Mouse (Mus musculus): ENCODE data around the gene Rassf6. TPM values are rescaled to one million over a fixed set of nuclear protein-coding genes. Genes with fewer than 3 reads are reported as not detected.

The Rassf6 gene
- 0.43 and 0.71 TPM in 2 replicates for polyA plus RNA-seq (2015; fragmentation: Nextera tagmentation; extraction: Ambion mirVana)

DNA sequence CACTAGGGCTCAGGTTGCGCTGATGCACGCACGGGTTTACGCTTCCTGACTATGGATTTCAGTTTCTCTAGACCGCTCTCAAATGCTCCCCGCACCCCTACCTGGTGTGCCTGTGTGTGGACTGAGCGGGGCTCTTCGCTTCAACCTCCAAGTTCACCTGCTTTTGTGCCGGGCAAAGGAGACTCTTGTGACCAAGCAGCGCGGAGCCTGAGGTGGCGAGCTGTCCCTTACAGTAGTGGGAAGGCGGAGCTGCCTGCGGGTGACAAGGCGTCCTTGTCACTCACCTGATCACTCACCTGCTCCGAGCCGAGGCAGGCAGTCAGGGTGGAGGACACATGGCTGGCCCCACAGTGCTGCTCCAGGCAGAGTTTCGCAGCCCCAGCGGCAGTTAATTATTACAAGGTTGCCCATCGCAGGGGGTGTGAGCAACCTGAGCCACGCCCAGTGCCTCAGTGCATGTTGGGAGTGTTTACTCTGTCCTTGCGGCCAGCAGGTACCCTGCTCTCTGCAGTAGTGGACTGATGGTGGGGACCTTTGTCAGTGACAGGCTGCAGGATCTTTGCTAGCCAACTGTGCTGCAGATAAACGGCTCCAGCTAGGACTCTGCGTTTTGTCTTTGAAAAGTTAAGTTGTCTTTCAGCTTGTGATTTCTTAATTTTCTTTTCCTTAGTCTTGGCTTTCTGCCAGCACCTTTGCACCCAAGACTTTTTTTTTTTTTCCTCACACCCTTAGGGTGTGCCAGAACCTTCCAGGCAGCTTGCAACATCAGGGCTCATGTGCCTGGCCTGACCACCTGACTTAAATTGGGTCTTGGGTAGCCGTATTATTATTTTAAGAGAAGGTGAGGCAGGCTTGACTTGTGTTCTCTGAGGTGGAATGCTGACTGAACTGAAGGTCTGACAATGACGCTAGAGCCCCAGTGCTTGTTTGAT is at the start of gene Rassf6:
Rassf6 (minus strand) TSS at position 372 of the 932 bp plus-strand sequence.
- Histone ChIP-seq H3K4me1 (peaks cover 8% of the 10 kb centered on the region), H3K4me2 (peak within 1 kb of the TSS; percentile 93), H3K9ac (peak within 1 kb of the TSS; percentile 73), H3K27me3 (replicated peaks) (peaks cover 5% of the 10 kb centered on the region; the same call in 1 of the 2 replicates), H3K36me3 (no peaks in the 10 kb centered on the region), H3K9me3 (no peaks in the 10 kb centered on the region), H3K27ac (replicated peaks) (no peak within 1 kb of the TSS), H3K4me3 (peak within 1 kb of the TSS; percentile 61)
- ATAC-seq (ENCODE audit: extremely low read depth, insufficient number of reproducible peaks, low FRiP score, low TSS enrichment) = no peak
- WGBS = 8% methylated on average over 26 of the region's 26 CpGs

DNA sequence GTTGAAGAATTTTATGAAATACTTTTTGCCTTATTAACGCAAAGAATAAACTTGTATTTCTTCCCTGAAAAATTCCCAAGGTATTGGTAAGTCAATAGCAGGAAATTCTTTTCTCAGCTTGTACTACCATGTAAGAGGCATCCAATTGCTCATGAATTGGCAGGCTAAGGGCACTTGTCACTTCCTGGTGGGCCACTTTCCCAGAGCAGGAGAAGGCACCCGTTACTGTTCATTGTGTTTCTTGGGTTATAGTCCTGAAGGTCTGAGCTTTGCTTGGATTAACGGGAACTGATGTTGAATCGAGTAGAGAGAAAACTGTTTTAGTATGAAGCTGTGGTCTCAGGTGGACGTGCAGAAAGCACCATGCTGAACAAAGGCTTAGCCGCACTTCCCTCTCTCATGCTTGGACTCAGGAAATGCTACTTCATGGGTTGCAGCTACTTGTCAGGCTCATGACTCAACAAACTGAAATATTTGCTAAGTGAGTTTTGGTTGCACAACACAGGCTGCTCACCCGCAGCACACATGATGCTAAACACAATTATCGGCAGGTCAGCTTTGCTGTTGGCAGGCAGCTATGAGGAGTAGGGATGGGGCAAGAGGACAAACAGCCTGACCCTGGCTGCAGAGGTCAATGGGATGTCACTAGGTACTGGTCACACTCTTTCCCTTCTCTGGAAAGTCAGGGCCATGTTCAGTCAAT is 49.1 kb upstream of the Rassf6 start:
- H3K36me3 ChIP-seq = no peaks in the 10 kb centered on the region
- no peak overlapping the region for H3K4me3 ChIP-seq
- no peaks in the 10 kb centered on the region for H3K4me1 ChIP-seq
- H3K9ac ChIP-seq = no peak overlapping the region
- no peaks in the 10 kb centered on the region for H3K27me3 ChIP-seq (replicated peaks)
- no peak for ATAC-seq (ENCODE audit: extremely low read depth, insufficient number of reproducible peaks, low FRiP score, low TSS enrichment)
- no peak overlapping the region for H3K27ac ChIP-seq (replicated peaks)
- WGBS = 79% methylated on average over 8 of the region's 8 CpGs
- no peak overlapping the region for H3K4me2 ChIP-seq
- H3K9me3 ChIP-seq = no peaks in the 10 kb centered on the region

DNA sequence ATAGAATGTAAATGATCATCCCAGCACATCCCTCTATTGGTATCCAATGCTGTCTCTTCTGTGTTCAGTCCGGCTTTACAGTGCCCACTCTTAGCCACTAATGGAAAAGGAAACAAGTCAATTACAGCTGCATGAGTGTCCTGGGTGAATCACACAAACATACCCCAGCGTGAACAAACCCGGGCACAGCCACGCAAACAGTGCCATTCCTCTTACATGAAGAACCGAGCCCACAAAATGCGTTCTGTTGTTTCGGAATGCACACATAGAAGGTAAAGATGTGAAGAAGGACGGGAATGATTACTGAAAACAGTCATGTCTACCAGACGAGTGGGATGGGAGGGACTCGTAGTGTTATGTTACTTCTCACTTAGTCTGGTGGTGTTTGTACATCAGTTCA is 47.5 kb upstream of the Rassf6 start:
- Histone ChIP-seq H3K9me3 (no peaks in the 10 kb centered on the region), H3K4me2 (no peak overlapping the region), H3K27me3 (replicated peaks) (no peaks in the 10 kb centered on the region), H3K27ac (replicated peaks) (no peak overlapping the region), H3K36me3 (no peaks in the 10 kb centered on the region), H3K9ac (no peak overlapping the region), H3K4me3 (no peak overlapping the region), H3K4me1 (no peaks in the 10 kb centered on the region)
- ATAC-seq (ENCODE audit: extremely low read depth, insufficient number of reproducible peaks, low FRiP score, low TSS enrichment) = no peak
- 82% methylated on average over 10 of the region's 10 CpGs for WGBS

DNA sequence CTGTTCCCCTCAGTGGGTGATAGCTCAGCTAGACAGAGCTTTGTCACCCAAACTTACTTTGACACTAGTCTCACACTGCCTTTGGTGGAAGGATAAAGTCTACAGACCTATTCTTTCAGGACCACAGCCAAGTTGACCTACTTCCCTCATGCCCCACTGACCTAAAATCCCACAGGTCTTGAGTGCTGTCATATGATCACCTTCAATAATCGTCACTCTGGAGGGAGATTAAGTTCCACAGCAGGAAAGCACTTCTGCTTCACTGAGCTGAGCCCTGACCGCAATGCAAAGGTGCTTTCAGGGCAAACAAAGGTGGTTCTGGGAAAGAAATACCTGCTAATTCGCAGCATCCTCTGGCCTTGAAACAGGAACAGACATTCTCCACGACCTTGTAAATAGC is 44.5 kb upstream of the Rassf6 start:
- Histone ChIP-seq H3K9me3 (no peaks in the 10 kb centered on the region), H3K4me1 (no peaks in the 10 kb centered on the region), H3K36me3 (no peaks in the 10 kb centered on the region), H3K27ac (replicated peaks) (no peak overlapping the region), H3K4me2 (no peak overlapping the region), H3K27me3 (replicated peaks) (no peaks in the 10 kb centered on the region), H3K9ac (no peak overlapping the region), H3K4me3 (no peak overlapping the region)
- ATAC-seq (ENCODE audit: extremely low read depth, insufficient number of reproducible peaks, low FRiP score, low TSS enrichment) = no peak
- 36% methylated on average over 4 of the region's 4 CpGs for WGBS

DNA sequence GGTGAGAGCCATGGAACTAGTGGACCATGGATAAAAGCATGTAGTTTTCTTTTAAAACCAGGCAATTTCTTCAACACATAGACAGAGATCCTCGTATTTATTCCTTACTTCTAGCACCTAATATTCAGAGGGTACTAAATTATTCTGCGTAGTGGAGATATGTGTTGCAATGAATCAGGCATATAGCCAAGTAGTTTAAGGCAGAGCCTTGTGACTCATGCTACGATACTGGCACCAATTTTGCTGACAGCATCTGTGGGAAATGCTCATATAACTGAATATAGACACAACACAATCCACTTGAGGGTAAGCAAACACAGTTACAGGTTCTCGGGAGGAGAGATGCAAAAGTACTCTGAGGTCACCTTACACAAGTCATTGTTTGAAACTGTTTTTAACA is 41.4 kb upstream of the Rassf6 start:
- Histone ChIP-seq H3K4me1 (no peaks in the 10 kb centered on the region), H3K9me3 (no peaks in the 10 kb centered on the region), H3K27ac (replicated peaks) (no peak overlapping the region), H3K4me3 (no peak overlapping the region), H3K9ac (no peak overlapping the region), H3K36me3 (no peaks in the 10 kb centered on the region), H3K27me3 (replicated peaks) (no peaks in the 10 kb centered on the region), H3K4me2 (no peak overlapping the region)
- ATAC-seq (ENCODE audit: extremely low read depth, insufficient number of reproducible peaks, low FRiP score, low TSS enrichment) = no peak
- 70% methylated on average over 4 of the region's 4 CpGs for WGBS

DNA sequence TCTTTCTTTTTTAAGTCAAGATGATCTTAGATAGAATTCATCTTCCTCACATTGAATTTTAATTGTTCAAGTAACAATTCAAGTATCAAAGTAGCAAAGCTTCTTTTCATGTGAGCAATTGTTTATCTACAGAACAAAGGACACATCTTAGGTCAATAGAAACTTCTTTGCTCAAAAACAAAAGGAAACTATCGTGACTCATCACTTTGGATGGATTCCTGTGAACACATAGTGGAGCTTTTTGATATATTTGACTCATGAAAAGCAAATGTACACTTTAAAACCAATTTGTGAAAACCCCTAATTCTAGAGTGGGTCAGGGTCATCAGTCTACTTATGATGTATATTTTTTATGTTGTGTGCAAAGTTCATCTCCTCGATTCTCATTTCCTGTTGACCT is 37.1 kb upstream of the Rassf6 start:
- Histone ChIP-seq H3K9ac (no peak overlapping the region), H3K4me2 (no peak overlapping the region), H3K4me1 (no peaks in the 10 kb centered on the region), H3K4me3 (no peak overlapping the region), H3K27me3 (replicated peaks) (no peaks in the 10 kb centered on the region), H3K9me3 (no peaks in the 10 kb centered on the region), H3K27ac (replicated peaks) (no peak overlapping the region), H3K36me3 (no peaks in the 10 kb centered on the region)
- ATAC-seq (ENCODE audit: extremely low read depth, insufficient number of reproducible peaks, low FRiP score, low TSS enrichment) = no peak
- 69% methylated on average over 2 of the region's 2 CpGs for WGBS

DNA sequence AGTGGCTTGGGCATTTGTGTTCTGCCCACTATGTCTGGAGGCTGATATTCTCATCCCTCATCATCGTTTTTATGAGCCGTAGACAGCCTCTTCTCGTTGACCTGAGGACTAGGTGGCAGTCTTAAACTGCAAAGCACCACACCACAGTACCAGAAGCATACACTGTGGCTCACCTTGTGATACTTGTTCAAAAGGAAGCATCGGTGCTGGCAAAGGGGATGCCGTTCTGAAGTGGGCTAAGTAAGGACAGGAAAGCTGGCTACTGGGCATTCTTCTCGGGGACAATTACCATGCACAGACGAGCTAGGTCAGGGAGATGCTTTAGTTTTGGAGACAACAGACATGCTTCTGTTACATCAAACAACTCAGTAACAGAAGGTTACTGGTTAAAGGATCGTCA is 21.4 kb upstream of the Rassf6 start:
- Histone ChIP-seq H3K9me3 (no peaks in the 10 kb centered on the region), H3K4me2 (no peak overlapping the region), H3K36me3 (no peaks in the 10 kb centered on the region), H3K4me1 (no peaks in the 10 kb centered on the region), H3K27me3 (replicated peaks) (peaks cover 11% of the 10 kb centered on the region; the same call in 1 of the 2 replicates), H3K9ac (no peak overlapping the region), H3K27ac (replicated peaks) (no peak overlapping the region), H3K4me3 (no peak overlapping the region)
- ATAC-seq (ENCODE audit: extremely low read depth, insufficient number of reproducible peaks, low FRiP score, low TSS enrichment) = no peak
- WGBS = 55% methylated on average over 8 of the region's 8 CpGs

DNA sequence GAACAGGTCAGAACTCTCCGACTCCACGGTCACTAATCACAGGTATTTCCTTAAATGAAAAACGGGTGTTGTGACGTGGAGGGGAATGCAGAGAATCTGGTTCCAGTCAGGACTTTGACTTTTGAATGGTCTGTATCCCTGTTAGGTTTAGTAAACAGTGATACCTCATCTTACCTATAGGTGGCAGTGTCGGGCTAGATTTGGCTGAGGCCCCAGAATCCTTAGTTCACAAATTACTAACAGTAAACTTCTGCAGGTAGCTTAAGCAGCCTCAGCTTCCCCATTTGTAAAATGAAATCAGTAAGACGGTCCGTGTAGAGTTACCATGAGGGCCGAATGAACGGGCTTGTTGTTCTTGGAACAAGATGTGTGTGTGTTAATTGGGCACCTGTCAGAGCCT is 21.0 kb upstream of the Rassf6 start:
- H3K27ac ChIP-seq (replicated peaks) = no peak overlapping the region
- no peak overlapping the region for H3K9ac ChIP-seq
- H3K9me3 ChIP-seq = no peaks in the 10 kb centered on the region
- H3K36me3 ChIP-seq = no peaks in the 10 kb centered on the region
- H3K4me2 ChIP-seq = no peak overlapping the region
- no peak for ATAC-seq (ENCODE audit: extremely low read depth, insufficient number of reproducible peaks, low FRiP score, low TSS enrichment)
- no peak overlapping the region for H3K4me3 ChIP-seq
- no peaks in the 10 kb centered on the region for H3K4me1 ChIP-seq
- H3K27me3 ChIP-seq (replicated peaks) = peaks cover 11% of the 10 kb centered on the region; the same call in 1 of the 2 replicates
- WGBS = 17% methylated on average over 9 of the region's 9 CpGs

DNA sequence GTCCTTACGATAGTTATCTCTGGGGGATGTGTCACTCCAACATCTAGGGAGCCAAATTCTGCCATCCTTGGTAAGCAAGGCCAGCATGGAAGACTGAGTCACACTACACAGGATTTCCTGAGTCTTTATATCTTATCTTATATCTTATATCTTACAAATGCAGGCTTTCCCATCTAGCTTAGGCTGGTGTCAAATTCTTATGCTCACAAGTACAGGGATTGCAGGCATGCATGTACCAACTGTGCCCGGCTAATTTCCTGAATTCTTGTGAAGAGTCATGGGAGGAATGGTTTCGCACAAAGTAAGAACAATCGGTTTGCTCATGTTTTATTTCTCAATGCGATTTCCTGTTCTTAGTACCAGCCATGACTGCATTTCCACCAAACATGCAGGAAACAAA is 20.0 kb upstream of the Rassf6 start:
- H3K4me1 ChIP-seq = no peaks in the 10 kb centered on the region
- peaks cover 11% of the 10 kb centered on the region; the same call in 1 of the 2 replicates for H3K27me3 ChIP-seq (replicated peaks)
- ATAC-seq (ENCODE audit: extremely low read depth, insufficient number of reproducible peaks, low FRiP score, low TSS enrichment) = no peak
- H3K9me3 ChIP-seq = no peaks in the 10 kb centered on the region
- no peaks in the 10 kb centered on the region for H3K36me3 ChIP-seq
- H3K27ac ChIP-seq (replicated peaks) = no peak overlapping the region
- H3K9ac ChIP-seq = no peak overlapping the region
- H3K4me3 ChIP-seq = no peak overlapping the region
- no peak overlapping the region for H3K4me2 ChIP-seq
- WGBS = 76% methylated on average over 5 of the region's 5 CpGs

DNA sequence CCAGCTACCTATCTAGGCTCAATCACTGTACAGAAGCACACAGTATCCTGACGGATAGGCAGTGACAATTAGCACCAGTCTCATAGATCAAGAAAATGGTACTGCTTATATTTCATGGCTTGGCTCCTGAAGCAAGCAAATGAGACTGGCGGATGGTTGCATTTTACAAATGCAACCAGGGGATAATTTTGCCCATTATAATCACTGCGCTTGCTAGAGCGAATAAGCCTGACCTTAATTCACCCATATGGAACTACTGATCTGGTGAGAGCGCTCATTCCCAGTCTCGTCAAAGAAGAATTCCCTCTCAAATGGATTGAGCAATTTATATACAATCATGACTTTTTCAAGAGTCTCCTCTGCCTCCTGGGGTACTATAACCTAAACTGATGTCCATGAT is 16.2 kb upstream of the Rassf6 start:
- Histone ChIP-seq H3K27me3 (replicated peaks) (peaks cover 6% of the 10 kb centered on the region; the same call in 1 of the 2 replicates), H3K36me3 (no peaks in the 10 kb centered on the region), H3K4me3 (no peak overlapping the region), H3K9ac (no peak overlapping the region), H3K4me1 (no peaks in the 10 kb centered on the region), H3K27ac (replicated peaks) (no peak overlapping the region), H3K9me3 (no peaks in the 10 kb centered on the region), H3K4me2 (no peak overlapping the region)
- WGBS = 87% methylated on average over 6 of the region's 6 CpGs
- ATAC-seq (ENCODE audit: extremely low read depth, insufficient number of reproducible peaks, low FRiP score, low TSS enrichment) = no peak

DNA sequence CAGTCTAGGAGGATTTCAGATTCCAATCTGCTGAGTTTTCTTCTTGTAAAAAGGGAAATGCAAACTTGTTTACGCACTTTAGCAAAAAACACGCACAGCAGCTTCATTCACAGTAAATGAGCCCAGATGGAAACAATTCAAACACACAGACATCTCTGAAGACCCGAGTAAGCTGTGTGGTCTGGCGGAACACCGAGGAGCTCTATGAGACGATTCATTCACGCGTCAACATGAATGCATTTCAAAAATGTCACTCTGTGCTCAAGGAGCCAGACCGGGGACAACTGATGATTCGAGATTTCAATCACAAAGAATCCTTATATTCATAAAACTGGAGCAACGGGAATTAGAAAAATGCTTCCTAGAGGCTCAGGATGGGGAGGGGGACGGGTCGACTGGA is 15.4 kb upstream of the Rassf6 start:
- ATAC-seq (ENCODE audit: extremely low read depth, insufficient number of reproducible peaks, low FRiP score, low TSS enrichment) = no peak
- no peak overlapping the region for H3K27ac ChIP-seq (replicated peaks)
- 62% methylated on average over 13 of the region's 13 CpGs for WGBS
- H3K9me3 ChIP-seq = no peaks in the 10 kb centered on the region
- peaks cover 6% of the 10 kb centered on the region; the same call in 1 of the 2 replicates for H3K27me3 ChIP-seq (replicated peaks)
- no peak overlapping the region for H3K9ac ChIP-seq
- no peaks in the 10 kb centered on the region for H3K36me3 ChIP-seq
- H3K4me3 ChIP-seq = no peak overlapping the region
- H3K4me2 ChIP-seq = no peak overlapping the region
- H3K4me1 ChIP-seq = no peaks in the 10 kb centered on the region

Data from heart, embryonic 13.5 days (tissue).